9 mouse cellular contexts compared by ENCODE assay signal in the genomic region with DNA sequence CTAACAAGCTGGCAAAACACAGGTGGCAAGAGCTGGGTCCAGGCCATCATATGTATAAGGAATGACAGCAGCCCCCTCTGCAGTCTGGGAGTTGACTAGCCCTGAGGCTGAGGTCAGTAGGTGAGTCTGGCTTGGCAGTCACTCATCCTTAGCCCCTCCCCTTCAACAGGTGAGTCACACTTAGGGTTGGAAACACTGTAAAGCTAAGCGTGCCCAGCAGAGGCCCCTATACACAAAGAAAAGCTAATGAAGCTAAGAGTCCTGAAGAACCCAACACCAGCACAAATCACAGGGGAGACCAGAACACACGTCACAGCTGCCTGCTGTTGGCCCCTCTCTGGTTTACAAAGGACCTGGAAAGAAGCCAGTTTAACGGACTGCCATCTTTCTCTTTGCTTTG. TPM values are rescaled to one million over a fixed set of nuclear protein-coding genes. Genes with fewer than 3 reads are reported as not detected.
A peak's percentile ranks its signal among the peaks of the same experiment; 100 is the strongest.
DNase-seq lines count a peak whose midpoint lies in the region; TF ChIP-seq lines count a peak whose summit lies in the region.
"Had no signal": no experiment of that assay in that cellular context is flagged by ENCODE, and none has a peak within 500 bp of the region (broad histone marks: within the 10 kb centered on the region; RNA-seq: fewer than 3 reads in every experiment).

No protein-coding gene starts in this region.

- H3K4me3 ChIP-seq in thymus, adult 2 months (ENCODE audit: control insufficient read depth, insufficient read depth, low read length), result no peak overlapping the region
- H3K4me3 ChIP-seq in heart, adult 2 months, result no peak overlapping the region

- H3K27me3 ChIP-seq in thymus, adult 2 months (ENCODE audit: control insufficient read depth, insufficient read depth, low read length), result no peaks in the 10 kb centered on the region
- no peaks in the 10 kb centered on the region for H3K27me3 ChIP-seq in heart, adult 2 months (ENCODE audit: control insufficient read depth, insufficient read depth, low read length)

- H3K36me3 ChIP-seq in thymus, adult 2 months (ENCODE audit: control insufficient read depth, insufficient read depth, low read length), result no peaks in the 10 kb centered on the region
- no peaks in the 10 kb centered on the region for H3K36me3 ChIP-seq in heart, adult 2 months (ENCODE audit: control insufficient read depth, insufficient read depth, low read length)
- H3K36me3 ChIP-seq: G1E had no signal

- TF ChIP-seq EP300 in heart, adult 2 months (IDR thresholded peaks at IDR 0.05; ENCODE audit: insufficient read depth, low read depth, low read length), result no peak

- no peak overlapping the region for H3K9ac ChIP-seq in heart, adult 2 months (ENCODE audit: low read depth, low read length)

- no peak for TF ChIP-seq CTCF in thymus, adult 2 months (IDR thresholded peaks at IDR 0.05; ENCODE audit: borderline replicate concordance, control insufficient read depth, extremely low read depth, insufficient read depth, low read length, poor library complexity)
- no peak for TF ChIP-seq CTCF in heart, adult 2 months (IDR thresholded peaks at IDR 0.05)

- TF ChIP-seq POLR2A in thymus, adult 2 months (IDR thresholded peaks at IDR 0.05; ENCODE audit: control insufficient read depth, extremely low read depth, insufficient read depth, low read length, poor library complexity), result no peak
- no peak for TF ChIP-seq POLR2A in heart, adult 2 months (IDR thresholded peaks at IDR 0.05; ENCODE audit: insufficient read depth, low read depth, low read length)

- no peak overlapping the region for H3K27ac ChIP-seq in thymus, adult 2 months (ENCODE audit: control insufficient read depth, insufficient read depth, low read length)
- no peak overlapping the region for H3K27ac ChIP-seq in heart, adult 2 months

- DNase-seq in embryo, embryonic 10 days (ENCODE audit: low spot score), result peak; percentile 40
- DNase-seq in embryo, embryonic 10.5 days (ENCODE audit: low spot score), result no peak
- peak; percentile 60 for DNase-seq in Muller cell, postnatal 12 days (ENCODE audit: inconsistent ontology term)
- DNase-seq in fibroblast of lung, adult 2 months (ENCODE audit: low read depth), result peak; percentile 18
- peak; percentile 28 for DNase-seq in lung, postnatal 14 days
- DNase-seq in thymus, adult 2 months, result no peak
- DNase-seq in gastrocnemius, postnatal 10 days, result no peak
- DNase-seq in heart, adult 2 months, result no peak

- WGBS in thymus, adult 2 months, result 16% methylated on average over 3 of the region's 3 CpGs
- WGBS in heart, adult 2 months, result 29% methylated on average over 3 of the region's 3 CpGs

- no peaks in the 10 kb centered on the region for H3K79me2 ChIP-seq in heart, adult 2 months (replicated peaks; ENCODE audit: control insufficient read depth, insufficient read depth, low read length)

- intact Hi-C loops in heart, adult 2 months (cut with DNase I), result no loop called here

- H3K4me1 ChIP-seq in thymus, adult 2 months (replicated peaks; ENCODE audit: control insufficient read depth, insufficient read depth, low read length), result no peaks in the 10 kb centered on the region
- H3K4me1 ChIP-seq in heart, adult 2 months (ENCODE audit: control insufficient read depth, insufficient read depth, low read length), result no peaks in the 10 kb centered on the region

RNA-seq across cellular contexts. Expression of gene Lyg2, which starts 15.5 kb away (rescaled TPM):
- 0.04 and 0.13 TPM in 2 replicates for polyA plus RNA-seq in thymus, adult 2 months (2012; rRNA removed)
- not detected for total RNA-seq in gastrocnemius, postnatal 10 days (2021)
- total RNA-seq in heart, adult 2 months (2021), result not detected
- polyA plus RNA-seq in heart, adult 2 months (2012; rRNA removed), result not detected in 2 replicates
- polyA plus RNA-seq: G1E had no signal

RNA-seq across cellular contexts. Expression of gene Lyg1, which starts 25.8 kb away (rescaled TPM):
- not detected in 2 replicates for polyA plus RNA-seq in thymus, adult 2 months (2012; rRNA removed)
- not detected for total RNA-seq in gastrocnemius, postnatal 10 days (2021)
- not detected for total RNA-seq in heart, adult 2 months (2021)
- not detected in 2 replicates for polyA plus RNA-seq in heart, adult 2 months (2012; rRNA removed)
- total RNA-seq: G1E had no signal
- polyA plus RNA-seq: G1E had no signal

RNA-seq across cellular contexts. Expression of gene Mrpl30, which starts 41.5 kb away (rescaled TPM):
- 47.2 and 56.4 TPM in 2 replicates for polyA plus RNA-seq in thymus, adult 2 months (2012; rRNA removed)
- 100 to 1,000 TPM; 231 to 245 TPM for total RNA-seq in gastrocnemius, postnatal 10 days (2021)
- 100 to 1,000 TPM; 374 to 447 TPM for total RNA-seq in heart, adult 2 months (2021)
- polyA plus RNA-seq in heart, adult 2 months (2012; rRNA removed), result 130 and 191 TPM in 2 replicates

RNA-seq across cellular contexts. Expression of gene Mitd1, which starts 41.6 kb away (rescaled TPM):
- polyA plus RNA-seq in thymus, adult 2 months (2012; rRNA removed), result 13.7 and 20.0 TPM in 2 replicates
- total RNA-seq in gastrocnemius, postnatal 10 days (2021), result 1 to 10 TPM; 3.0 to 6.0 TPM
- 1 to 10 TPM; 3.3 to 3.5 TPM for total RNA-seq in heart, adult 2 months (2021)
- 2.3 and 4.5 TPM in 2 replicates for polyA plus RNA-seq in heart, adult 2 months (2012; rRNA removed)

Comparison
In these comparisons a context has a peak if more than half of its experiments do, and no peak if none do; other contexts are left out.
1. DNase-seq: peak in embryo, embryonic 10 days (single experiment), Muller cell, postnatal 12 days (single experiment), fibroblast of lung, adult 2 months (single experiment) and lung, postnatal 14 days (single experiment); none in embryo, embryonic 10.5 days (single experiment), thymus, adult 2 months (single experiment), gastrocnemius, postnatal 10 days (single experiment) and heart, adult 2 months (0 of 2).